Mouse (Mus musculus) layer of hippocampus, adult 9-11 months (tissue): ENCODE measurements around the gene Mrps27.
A peak's percentile ranks its signal among the peaks of the same experiment; 100 is the strongest.
"Not testable (repeated sequence)": the region's sequence is repeated elsewhere in the genome, so short reads cannot be mapped to it uniquely, and the experiment has no call there.

Experiments
- DNase-seq: peaks from one replicate; pipeline ENCODE4 v3.0.0; 2022

The Mrps27 gene

DNA sequence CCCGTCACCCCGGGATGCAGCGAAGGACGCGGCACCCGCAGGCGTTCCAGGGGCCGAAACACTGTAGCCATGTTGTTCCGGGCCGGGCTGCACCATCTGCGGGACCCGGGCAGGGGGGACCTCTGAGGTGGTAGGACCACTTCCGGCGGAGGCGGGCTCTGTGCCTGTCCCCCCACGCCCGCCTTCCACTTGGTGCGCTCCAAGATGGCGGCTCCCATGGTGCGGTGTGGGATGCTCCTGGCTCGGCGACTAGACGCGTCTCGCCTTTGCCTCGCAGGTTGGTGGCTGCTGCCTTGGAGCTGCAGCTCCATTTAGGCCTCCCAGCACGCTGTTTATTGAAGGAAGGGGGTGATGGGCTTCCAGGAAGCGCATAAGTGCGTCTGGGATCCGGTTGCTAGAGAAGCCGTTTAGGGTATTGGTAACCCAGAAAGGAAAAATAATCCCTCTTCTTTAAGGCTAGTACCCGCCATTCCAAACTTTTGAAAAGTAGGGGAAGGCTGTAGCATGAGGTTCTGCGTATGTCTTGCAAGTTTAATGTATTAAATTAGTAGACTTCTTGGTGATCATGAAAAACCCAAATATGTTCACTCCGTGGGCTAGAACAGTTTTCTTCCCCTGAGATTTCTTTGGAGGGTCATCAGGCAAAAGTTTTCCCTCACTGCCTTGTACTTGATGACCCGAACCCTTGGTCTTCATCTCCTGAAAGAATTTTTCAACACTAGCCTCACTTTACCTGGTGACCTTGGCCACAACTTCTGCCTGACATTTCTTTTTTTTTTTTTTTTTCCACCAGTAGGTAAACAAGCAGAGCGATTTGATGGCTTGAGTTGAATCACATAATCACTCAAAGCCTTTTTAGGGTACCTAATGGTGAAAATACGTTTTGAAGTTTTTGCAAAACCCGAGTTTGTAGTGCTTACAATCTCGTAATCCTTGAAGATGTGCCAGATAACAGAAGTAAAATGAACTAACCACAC is at the start of gene Mrps27, which contains the start of gene Ptcd2:
Gene Mrps27 (plus strand): TSS at position 188 of the 977 bp plus-strand sequence.
Gene Ptcd2 (minus strand): TSS at position 107 of the 977 bp plus-strand sequence.
- peak; percentile 97 for DNase-seq

DNA sequence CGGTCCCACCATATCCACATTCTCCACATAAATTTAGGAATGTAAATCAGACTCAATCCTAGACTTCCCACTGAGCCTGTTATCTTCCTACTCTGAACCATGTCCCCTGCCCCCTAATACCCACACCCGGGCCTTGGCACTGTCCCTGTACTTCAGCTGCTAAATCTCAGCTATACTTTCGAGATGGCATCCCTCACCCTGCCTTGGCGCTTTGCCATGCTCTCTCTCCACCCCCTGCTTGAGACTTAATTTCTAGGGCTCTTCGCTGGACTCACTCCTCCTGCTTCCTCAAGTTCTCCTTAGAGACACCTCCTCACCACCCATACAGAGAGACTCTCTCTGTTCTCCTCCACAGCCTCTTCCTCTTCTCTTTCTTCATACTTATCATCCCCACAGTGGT is 44.7 kb upstream of the Mrps27 start:
- no peak for DNase-seq

DNA sequence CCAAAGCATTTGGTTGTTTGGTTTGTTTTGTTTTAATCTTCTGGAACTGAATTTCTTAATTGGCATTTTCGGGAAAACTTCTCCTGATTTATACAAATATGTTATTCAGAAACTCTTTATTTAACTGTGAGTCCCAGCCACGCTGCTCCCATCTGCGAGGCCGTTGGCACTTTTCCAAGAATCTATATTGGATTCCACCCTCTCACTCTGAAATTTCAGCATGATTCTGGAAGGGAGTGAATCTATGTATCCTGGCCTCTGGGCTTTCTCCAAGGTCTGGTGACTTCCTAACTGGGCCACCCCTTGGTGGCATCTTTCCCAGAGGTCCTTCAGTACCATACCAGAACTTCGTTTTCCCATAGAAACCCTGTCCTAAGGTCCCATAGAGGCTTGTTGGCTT is 40.7 kb upstream of the Mrps27 start:
- DNase-seq: peak; percentile 58

DNA sequence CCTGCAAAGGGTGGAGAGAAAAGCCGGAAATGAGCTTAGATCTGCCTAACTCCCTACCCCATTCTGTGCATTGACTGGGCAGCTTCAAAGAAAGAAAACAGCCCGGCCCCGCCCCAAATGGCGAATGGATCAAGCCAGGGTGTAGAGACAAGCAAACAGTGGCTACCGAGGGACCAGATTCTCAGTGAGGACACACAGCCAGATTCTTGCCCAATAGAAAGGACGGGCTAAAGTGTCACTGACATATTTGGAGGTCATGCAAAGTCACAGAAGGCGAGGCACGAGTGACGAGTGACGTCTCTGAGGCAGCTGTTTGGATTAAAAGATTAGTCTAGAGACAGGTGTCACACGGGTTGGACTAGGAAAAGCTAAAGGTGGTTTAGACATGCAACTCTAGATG is 40.2 kb upstream of the Mrps27 start:
- no peak for DNase-seq

DNA sequence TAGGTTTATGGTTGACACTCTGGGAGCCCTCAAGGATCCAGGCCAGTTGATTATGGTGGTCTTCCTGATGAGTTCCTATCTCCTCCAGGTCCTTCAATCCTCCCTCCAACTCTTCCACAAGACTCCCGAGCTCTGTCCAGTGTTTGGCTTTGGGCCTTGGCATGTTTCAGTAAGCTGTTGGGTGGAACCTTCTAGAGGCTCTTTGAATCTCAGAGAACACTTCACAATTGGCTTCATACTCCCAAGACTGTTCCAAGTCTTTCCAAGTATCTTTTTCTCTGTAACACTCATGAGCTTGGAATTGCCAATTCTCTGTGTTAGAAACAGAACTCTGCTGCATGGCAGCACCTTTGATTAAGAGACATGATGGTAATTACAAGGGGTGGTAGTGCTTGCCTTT is 39.4 kb upstream of the Mrps27 start:
- no peak for DNase-seq

DNA sequence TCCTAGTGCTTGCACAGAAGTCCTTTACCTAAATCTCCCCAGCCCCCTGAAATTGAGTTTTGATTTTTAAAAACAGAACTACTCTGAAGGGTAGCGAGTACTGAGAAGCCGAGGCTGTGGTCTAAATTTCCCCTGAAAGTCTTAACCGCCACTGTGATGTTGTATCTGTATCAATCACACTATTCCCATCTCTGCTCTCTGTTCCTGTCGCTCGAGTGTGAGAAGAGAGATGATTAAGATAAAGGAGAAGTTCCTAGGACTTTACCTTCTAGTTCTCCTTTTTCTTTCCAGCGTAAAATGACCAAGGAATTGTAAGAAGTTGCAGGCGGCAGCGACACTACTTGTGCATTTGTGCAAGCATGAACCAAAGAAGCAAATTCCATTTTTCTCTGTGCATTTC is 38.4 kb upstream of the Mrps27 start:
- no peak for DNase-seq

DNA sequence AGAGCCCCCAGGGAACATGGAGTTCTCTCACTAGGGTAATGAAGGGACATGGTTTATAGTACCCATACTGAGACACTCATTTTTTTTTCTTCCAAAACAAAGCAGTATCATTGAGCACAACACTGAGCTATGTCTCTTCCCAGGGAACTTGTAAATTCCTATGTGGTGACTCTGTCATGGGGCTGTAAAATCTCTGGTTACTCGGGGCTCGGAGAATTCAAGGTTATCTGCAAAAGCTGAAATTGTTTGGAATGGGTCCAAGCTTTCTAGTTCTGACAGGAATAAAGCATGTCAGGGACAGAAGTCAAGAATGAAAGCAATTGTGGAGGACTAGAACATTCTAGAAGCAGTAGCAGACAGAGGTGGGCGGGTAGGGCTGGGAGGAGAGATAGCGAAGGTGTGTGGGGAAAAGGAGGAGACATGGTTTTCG is 36.6 kb upstream of the Mrps27 start:
- no peak for DNase-seq

DNA sequence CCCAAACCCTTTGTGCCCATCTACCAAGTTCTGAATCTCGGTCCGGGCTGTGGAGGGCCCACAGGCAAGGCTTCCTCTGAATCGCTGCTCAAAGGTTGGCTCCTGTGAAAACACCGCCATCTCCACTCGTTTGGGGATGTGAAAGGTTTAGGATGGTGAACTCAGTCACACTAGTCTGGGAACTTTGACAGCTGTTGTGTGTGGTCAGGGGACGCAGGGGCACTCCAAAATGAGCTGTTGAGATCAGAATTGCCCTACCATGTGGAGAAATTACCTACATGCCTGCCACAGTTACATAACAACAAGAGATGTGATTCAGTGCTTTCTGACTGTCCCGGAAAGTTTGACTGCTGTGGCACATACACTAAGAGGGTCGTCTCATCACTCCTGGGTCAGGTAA is 36.2 kb upstream of the Mrps27 start:
- no peak for DNase-seq

DNA sequence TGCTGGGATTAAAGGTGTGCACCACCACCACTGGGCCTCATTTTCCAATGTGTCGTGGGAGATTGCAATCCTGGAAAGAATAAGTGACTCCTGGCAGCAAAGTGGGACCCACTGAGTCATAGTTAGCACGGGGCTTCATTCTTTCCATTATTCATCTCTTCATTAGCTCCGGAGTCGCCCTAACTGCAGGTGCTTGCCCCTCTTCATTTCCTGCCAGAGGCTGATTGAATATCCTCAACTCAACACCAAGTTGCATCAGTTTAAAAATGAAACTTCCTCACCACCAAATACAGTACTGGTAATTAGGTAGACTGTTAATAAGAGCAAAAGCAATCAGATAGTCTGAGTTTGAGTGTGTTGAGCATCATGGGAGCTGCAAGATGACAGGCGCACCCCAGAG is 30.5 kb upstream of the Mrps27 start:
- DNase-seq: no peak

DNA sequence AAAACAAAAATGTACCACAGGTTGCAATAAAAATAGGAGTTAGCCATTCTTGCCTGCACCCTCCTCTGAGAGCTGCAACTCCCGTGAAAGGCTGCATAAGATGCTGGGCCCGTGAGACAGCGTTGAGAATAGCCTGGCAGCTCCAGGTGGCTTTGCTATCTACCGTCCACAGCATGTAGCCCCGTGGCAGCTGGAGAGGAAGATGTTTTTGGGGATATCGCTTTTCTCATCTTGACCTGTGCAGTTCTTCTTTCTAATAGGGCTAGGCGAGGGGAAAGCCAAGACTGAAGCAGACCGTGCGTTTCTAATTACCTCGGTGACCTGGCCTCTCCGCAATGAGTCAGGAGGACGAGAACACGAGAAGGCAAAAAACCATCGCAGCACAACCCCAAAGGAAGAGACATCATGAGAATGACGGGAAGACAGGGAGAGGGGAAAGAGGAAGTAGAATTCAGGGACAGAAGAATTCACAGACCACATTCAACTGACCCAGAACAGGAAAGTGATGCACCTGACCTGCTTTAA is 29.9 kb upstream of the Mrps27 start:
- DNase-seq: no peak

DNA sequence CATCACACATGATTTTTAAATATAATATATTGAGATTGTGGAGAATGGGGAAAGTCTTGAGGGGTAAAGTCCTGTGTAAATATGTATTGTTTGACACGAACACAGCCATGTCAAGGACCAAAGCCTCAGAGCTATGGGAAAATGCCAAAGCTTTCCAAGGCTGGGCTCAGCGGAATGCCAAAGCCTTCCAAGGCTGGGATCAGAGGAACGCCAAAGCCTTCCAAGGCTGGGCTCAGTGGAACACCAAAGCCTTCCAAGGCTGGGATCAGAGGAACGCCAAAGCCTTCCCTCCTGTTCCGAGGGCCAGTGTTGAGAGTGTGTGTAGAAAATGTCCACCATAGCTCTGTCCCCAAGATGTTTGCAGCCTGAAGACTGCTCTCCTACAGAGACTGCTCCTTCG is 28.2 kb upstream of the Mrps27 start:
- no peak for DNase-seq

DNA sequence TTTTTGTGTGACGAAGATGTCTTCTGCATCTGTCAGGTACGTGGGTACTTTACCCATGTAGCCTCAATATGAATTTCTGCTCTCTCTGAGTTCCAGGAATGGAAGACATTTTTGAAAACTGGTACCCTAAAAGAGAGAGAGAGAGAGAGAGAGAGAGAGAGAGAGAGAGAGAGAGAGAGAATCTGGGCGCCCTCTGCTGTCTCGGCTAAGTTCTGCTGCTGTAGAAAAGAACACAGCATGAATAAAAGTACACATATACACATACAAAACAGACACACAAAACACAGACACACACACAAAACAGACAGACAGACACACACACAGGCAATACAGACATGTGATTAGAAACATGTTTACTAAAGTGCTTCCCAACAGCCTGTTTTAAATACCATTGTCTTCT is 27.5 kb upstream of the Mrps27 start:
- DNase-seq: peak; percentile 37

DNA sequence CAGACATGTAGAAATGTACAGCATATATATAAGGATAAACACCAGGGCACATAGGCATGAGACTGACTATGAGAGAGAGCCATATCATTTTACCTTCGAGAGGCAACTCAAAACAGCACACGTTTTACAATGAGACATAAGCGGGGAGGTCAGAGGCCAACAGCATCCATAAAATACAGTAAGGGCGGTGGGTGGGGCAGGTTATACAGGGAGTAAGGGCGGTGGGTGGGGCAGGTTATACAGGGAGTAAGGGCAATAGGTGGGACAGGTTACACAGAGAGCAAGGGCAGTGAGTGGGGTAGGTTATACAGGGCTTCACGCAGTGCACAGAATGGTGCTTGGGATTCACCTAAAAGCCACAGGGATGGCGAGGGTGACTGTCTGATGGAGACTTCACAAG is 24.1 kb upstream of the Mrps27 start:
- DNase-seq: no peak

DNA sequence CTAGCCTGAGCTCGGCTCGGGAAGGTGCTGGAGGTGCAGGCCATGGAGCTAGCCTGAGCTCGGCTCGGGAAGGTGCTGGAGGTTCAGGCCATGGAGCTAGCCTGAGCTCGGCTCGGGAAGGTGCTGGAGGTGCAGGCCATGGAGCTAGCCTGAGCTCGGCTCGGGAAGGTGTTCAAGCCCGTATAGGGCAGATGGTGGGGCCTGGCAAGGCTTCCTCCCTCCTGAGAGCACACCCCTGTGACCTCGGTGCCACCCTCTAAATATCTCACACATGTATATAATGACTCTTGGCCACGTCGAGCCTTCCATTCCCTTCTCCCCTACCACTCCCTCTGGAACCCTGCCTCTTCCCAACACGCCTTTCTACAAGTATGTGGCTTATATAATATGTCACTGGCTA is 21.7 kb upstream of the Mrps27 start:
- DNase-seq: not testable (repeated sequence)

DNA sequence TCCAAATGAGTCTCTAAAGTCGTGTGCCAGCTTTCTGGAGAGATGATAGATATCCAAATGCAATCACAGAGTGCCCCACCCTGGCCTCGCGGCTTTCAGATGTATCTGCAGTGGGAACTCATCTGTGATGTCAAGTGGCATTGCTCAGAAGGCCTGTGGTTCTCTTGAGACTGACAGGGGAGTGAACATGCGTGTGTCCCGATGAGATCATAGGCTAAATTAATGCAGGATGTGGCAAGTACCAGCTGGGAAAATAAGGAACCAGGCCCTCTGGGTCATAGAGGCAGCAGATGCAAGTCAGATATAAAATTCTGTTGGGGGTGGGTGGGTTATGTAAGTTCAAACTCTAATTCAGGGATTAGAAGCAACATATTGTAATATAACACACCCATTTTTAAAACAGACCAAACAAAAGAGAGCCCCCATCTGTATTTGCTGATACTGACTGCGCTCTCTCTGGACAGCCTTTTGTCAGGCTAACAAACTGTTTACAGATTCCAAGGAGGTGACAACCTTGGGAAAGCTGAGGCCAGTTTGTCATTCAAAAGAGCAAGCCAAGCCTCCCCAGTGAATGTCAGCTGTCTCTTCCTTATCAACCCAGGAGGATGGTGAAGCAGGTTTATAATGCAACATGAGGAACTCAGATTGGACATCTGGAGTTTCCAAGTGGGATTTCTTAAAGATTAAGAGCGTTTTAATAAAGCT is 20.8 kb upstream of the Mrps27 start:
- peak; percentile 40 for DNase-seq

DNA sequence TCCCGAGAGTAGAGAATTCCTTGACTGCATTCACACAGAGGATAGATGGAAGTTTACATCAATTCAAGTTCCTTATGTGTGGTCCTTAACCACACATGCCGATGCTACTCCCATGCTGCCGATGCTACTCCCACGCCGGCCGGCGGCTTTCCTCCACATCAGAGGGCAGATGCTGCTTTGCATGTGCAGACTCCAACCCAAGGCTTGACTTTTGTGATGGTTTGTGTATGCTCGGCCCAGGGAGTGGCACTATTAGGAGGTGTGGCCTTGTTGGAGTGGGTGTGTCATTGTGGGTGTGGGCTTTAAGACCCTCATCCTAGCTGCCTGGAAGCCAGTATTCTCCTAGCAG is 20.3 kb upstream of the Mrps27 start:
- peak; percentile 26 for DNase-seq

DNA sequence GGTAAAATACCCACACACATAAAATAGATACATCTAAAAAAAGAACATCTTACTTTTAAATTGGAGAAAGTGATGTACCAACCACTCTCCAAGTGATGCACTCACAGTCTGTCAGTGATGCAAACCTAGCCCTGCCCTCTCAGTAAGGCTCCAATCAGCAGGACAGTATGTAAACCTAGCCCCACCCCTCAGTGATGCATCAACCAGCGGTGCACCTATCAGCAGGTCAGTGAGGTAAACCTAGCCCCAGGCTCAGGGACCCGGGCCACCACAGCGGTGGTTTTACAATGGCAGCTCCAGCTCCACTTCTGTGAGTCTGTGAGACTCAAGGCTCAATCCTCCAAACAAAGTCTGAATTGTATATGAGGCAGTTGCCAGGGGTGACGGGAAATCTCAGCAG is 13.3 kb upstream of the Mrps27 start:
- DNase-seq: no peak

DNA sequence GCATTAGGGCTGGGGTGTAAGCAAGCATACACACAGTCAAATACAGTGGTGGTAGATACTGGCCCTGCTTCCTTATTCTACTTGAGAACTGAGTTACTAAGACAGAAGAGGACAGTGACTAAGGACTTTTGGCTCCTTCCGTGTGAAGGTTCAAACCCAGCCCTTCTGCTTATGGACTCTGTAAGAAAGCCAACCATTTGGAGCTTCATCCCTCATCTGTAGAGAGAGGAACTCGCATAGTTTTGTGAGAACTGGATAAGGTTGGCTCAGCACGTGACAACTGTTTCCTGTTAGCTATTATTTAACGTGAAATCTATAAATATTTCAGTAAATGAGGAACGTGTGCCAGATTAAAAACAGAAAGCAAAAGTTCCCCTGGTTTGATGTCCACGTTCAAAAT is 7.1 kb upstream of the Mrps27 start:
- no peak for DNase-seq

DNA sequence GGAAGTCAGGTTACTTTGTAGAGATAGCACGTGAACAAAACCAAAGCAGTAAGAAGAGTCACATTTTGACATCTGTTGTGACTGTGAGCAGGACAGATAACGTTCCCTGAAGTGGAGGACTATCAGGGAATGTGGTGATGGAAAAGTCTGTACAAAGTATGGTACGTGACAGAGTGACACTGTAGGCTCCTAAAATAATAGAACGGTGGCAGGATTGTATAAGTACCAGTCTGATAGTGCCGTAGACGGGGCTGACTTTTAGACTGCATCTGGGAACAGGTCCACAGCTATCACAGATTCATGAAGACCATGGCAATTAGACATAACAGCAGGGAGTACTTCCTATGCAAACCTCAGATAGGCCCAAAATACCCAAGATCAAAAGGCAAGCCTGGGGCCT is 3.1 kb upstream of the Mrps27 start:
- no peak for DNase-seq

DNA sequence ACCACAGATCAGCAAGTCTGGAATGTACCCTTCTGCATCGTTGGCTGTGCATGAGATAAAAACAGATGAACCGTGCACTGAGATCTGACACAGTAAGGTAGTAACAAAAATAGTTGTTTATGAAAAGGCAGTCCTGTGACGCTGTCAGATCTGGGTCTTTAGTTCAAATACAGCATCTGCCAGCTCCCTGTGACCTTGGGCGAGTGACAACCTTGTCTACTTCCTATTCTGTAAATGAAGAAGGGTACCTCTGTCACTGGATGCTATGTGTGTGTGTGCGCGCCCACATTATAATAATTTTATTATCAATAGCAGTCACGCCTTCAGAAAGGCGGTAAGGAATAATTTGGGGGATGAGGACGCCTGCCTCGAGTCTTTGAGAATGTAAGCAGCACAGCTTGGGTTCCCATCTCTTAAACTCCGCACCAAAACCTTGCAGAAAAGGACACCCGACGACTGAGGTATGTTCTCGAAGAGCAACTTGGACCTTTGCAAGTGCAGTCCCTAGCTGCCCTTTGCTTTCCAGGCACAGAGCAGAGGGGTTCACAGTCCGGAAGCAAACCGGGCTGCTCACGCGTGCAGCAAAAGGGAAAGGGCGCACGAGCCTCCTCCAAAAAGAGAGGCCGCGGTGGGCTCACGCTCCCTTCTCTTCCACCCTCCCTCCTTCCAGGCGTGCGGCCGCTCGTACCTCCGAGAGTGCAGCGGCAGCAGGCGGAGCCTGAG is 549 bp upstream of the Mrps27 start:
- DNase-seq: no peak

DNA sequence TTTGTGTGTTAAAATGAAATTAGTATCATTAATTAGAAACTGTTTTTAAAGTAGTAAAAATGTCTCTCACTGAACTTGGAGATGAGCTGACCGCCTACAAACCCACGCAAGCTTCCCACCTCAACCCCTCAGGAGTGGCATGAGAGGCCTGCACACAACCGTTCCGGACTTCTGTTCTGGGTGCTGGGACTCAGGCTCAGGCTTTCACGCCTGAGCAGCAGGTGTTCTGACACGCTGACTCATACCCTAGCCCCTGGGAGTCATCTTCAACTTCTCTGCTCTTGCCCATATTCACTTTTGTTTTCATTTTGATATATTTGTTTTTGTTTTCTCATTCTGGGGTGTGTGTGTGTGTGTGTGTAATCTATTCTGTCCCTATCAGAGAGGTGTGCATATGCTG is 5.4 kb downstream of the Mrps27 start:
- DNase-seq: no peak

DNA sequence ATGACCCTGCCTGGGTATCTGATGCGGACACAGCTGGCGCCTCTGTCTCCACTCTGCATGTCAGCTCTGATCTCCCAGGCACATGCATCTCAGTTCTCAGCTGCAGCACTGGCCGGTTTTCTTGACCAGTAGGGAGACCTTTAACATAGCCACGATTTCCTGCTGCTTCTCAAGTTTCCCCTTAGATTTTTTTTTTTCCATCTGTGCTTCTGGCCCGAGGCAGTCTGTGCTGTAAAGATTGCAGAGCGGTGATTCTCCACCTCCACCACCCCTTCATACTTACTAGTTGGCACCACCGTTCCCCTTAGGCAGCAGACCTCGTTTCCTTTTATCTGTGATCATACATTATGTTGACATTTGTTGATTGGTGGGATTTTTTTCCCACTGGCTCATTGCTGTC is 6.6 kb downstream of the Mrps27 start:
- no peak for DNase-seq

DNA sequence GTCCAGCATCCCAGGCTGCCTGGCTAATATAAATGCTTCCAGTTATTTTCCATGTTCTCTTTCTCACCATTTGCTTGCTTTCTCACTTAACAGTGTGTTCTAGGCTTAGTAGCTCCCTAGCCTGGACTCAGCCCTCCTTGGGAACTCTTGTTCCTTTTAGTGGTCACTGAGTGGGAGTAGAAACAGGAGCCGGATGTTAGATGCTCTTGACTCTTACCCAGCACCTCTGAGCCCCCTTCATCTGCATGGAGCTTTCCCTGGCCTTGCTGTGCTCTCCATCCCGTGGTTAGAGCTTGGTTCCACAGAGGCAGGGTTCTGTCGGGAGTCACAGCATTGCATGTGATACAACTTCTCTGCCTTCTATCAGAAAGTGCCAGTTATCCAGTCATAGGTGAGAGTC is 7.0 kb downstream of the Mrps27 start:
- no peak for DNase-seq
